ENCODE assay signal across 8 mouse cellular contexts in genomic region chr5:89897495-89897894, GRCm38 (mm10). TPM values are rescaled to one million over a fixed set of nuclear protein-coding genes. Genes with fewer than 3 reads are reported as not detected.
DNase-seq lines count a peak whose midpoint lies in the region; ATAC-seq and TF ChIP-seq lines count a peak whose summit lies in the region.

No protein-coding gene starts in this region.

- H3K9ac ChIP-seq in limb, embryonic 14.5 days (ENCODE audit: low read depth, low read length, severe bottlenecking) = no peak overlapping the region
- no peak overlapping the region for H3K9ac ChIP-seq in heart, embryonic 16.5 days (ENCODE audit: low read length)
- no peak overlapping the region for H3K9ac ChIP-seq in lung, postnatal 0 days (replicated peaks; ENCODE audit: low read depth)

- DNase-seq in limb, embryonic 14.5 days (ENCODE audit: low spot score) = peak; percentile 61
- DNase-seq in limb, embryonic 10.5 days (ENCODE audit: low spot score) = no peak
- peak; percentile 73 for DNase-seq in adrenal gland, postnatal 10 days
- DNase-seq in cerebellum, postnatal 14 days = peak; percentile 83 to 88
- peak; percentile 58 for DNase-seq in lung, postnatal 0 days (ENCODE audit: low spot score)
- DNase-seq in c-Kit-positive CD71-positive TER-119-positive erythroid progenitor cells, embryonic 14.5 days (ENCODE audit: low spot score) = no peak
- no peak for DNase-seq in B cell, adult 2 months

- no peaks in the 10 kb centered on the region for H3K4me1 ChIP-seq in limb, embryonic 14.5 days (ENCODE audit: control insufficient read depth, insufficient read depth, low read length)
- no peaks in the 10 kb centered on the region for H3K4me1 ChIP-seq in limb, embryonic 10.5 days
- H3K4me1 ChIP-seq in heart, embryonic 16.5 days (ENCODE audit: control insufficient read depth, insufficient read depth, low read length) = peaks cover 4% of the 10 kb centered on the region; the same call in 1 of the 2 replicates
- H3K4me1 ChIP-seq in lung, postnatal 0 days (ENCODE audit: insufficient read depth, low read depth, low read length) = no peaks in the 10 kb centered on the region

- H3K27ac ChIP-seq in limb, embryonic 14.5 days (replicated peaks; ENCODE audit: low read depth, low read length) = no peak overlapping the region
- no peak overlapping the region for H3K27ac ChIP-seq in limb, embryonic 10.5 days
- no peak overlapping the region for H3K27ac ChIP-seq in heart, embryonic 16.5 days (ENCODE audit: low read length)
- no peak overlapping the region for H3K27ac ChIP-seq in lung, postnatal 0 days (ENCODE audit: low read length)

- no peak overlapping the region for H3K4me2 ChIP-seq in limb, embryonic 14.5 days (replicated peaks; ENCODE audit: low read depth, low read length, severe bottlenecking)
- H3K4me2 ChIP-seq in heart, embryonic 16.5 days (ENCODE audit: low read depth, low read length) = peak overlapping the region; percentile 29; the same call in 1 of the 2 replicates
- no peak overlapping the region for H3K4me2 ChIP-seq in lung, postnatal 0 days (replicated peaks; ENCODE audit: low read depth, low read length)

- no peak for ATAC-seq in limb, embryonic 14.5 days (ENCODE audit: low FRiP score, low read depth)
- peak; percentile 60; the same call in 1 of the 2 replicates for ATAC-seq in heart, embryonic 16.5 days (replicated peaks; ENCODE audit: extremely low read depth, insufficient read depth, low FRiP score)
- ATAC-seq in lung, postnatal 0 days = no peak

- H3K4me3 ChIP-seq in limb, embryonic 14.5 days (replicated peaks; ENCODE audit: low read length) = no peak overlapping the region
- no peak overlapping the region for H3K4me3 ChIP-seq in limb, embryonic 10.5 days
- H3K4me3 ChIP-seq in heart, embryonic 16.5 days (ENCODE audit: low read length) = no peak overlapping the region
- H3K4me3 ChIP-seq in lung, postnatal 0 days (ENCODE audit: low read depth, low read length) = no peak overlapping the region

- no peaks in the 10 kb centered on the region for H3K36me3 ChIP-seq in limb, embryonic 14.5 days (ENCODE audit: control insufficient read depth, insufficient read depth, low read length)
- H3K36me3 ChIP-seq in limb, embryonic 10.5 days = no peaks in the 10 kb centered on the region
- H3K36me3 ChIP-seq in heart, embryonic 16.5 days (ENCODE audit: control insufficient read depth, insufficient read depth) = no peaks in the 10 kb centered on the region
- no peaks in the 10 kb centered on the region for H3K36me3 ChIP-seq in lung, postnatal 0 days (ENCODE audit: insufficient read depth, low read length)

- no peak for TF ChIP-seq EP300 in lung, postnatal 0 days (IDR thresholded peaks at IDR 0.05)

- no peaks in the 10 kb centered on the region for H3K27me3 ChIP-seq in limb, embryonic 14.5 days (ENCODE audit: control insufficient read depth, insufficient read depth, low read length)
- H3K27me3 ChIP-seq in limb, embryonic 10.5 days (ENCODE audit: low read depth, poor library complexity, severe bottlenecking) = no peaks in the 10 kb centered on the region
- no peaks in the 10 kb centered on the region for H3K27me3 ChIP-seq in heart, embryonic 16.5 days (ENCODE audit: control insufficient read depth, insufficient read depth, low read length)
- H3K27me3 ChIP-seq in lung, postnatal 0 days (replicated peaks; ENCODE audit: insufficient read depth, low read length) = no peaks in the 10 kb centered on the region

- no peak for TF ChIP-seq POLR2A in limb, embryonic 14.5 days (IDR thresholded peaks at IDR 0.05; ENCODE audit: borderline replicate concordance, extremely low read depth, insufficient read depth, insufficient read length)

- WGBS in limb, embryonic 14.5 days = 58% methylated on average over 9 of the region's 9 CpGs
- WGBS in limb, embryonic 10.5 days = 89% methylated on average over 9 of the region's 9 CpGs
- 29% methylated on average over 9 of the region's 9 CpGs for WGBS in heart, embryonic 16.5 days
- WGBS in lung, postnatal 0 days = 27% methylated on average over 9 of the region's 9 CpGs

- TF ChIP-seq CTCF in lung, postnatal 0 days (IDR thresholded peaks at IDR 0.05) = peak; percentile 37

- no peaks in the 10 kb centered on the region for H3K9me3 ChIP-seq in limb, embryonic 14.5 days (ENCODE audit: control insufficient read depth, low read length)
- no peaks in the 10 kb centered on the region for H3K9me3 ChIP-seq in limb, embryonic 10.5 days (replicated peaks)
- H3K9me3 ChIP-seq in heart, embryonic 16.5 days (replicated peaks; ENCODE audit: control insufficient read depth, low read length) = no peaks in the 10 kb centered on the region
- H3K9me3 ChIP-seq in lung, postnatal 0 days (ENCODE audit: low read length) = no peaks in the 10 kb centered on the region

RNA-seq across cellular contexts. Expression of gene Adamts3, which starts 14.4 kb away (rescaled TPM):
- polyA plus RNA-seq in limb, embryonic 14.5 days (2012; rRNA removed) = 13.0 and 15.8 TPM in 2 replicates
- 9.5 and 10.8 TPM in 2 replicates for polyA plus RNA-seq in limb, embryonic 14.5 days (2014; fragmentation: Nextera tagmentation; extraction: Ambion mirVana)
- polyA plus RNA-seq in limb, embryonic 10.5 days (2016; fragmentation: Nextera tagmentation; extraction: Ambion mirVana) = 4.6 and 7.2 TPM in 2 replicates
- total RNA-seq in adrenal gland, postnatal 10 days (2021) = 1 to 10 TPM; 3.7 to 3.9 TPM
- polyA plus RNA-seq in heart, embryonic 16.5 days (2015; fragmentation: Nextera tagmentation; extraction: Ambion mirVana) = 3.0 and 3.5 TPM in 2 replicates
- 1.2 and 1.4 TPM in 2 replicates for polyA plus RNA-seq in lung, postnatal 0 days (2015; fragmentation: Nextera tagmentation; extraction: Ambion mirVana)

Comparison
In these comparisons a context has a peak if more than half of its experiments do, and no peak if none do; other contexts are left out.
1. DNase-seq: peak in limb, embryonic 14.5 days (single experiment), adrenal gland, postnatal 10 days (single experiment), cerebellum, postnatal 14 days (2 of 2) and lung, postnatal 0 days (single experiment); none in limb, embryonic 10.5 days (single experiment), c-Kit-positive CD71-positive TER-119-positive erythroid progenitor cells, embryonic 14.5 days (single experiment) and B cell, adult 2 months (0 of 2).